Mouse (Mus musculus): ENCODE measurements at regions not wholly inside any gene's neighbourhood (a gene's known extent, or its start where the extent isn't known, plus 50 kb on each side); places are given as distances from the start of the nearest gene placed in this dataset.

DNA sequence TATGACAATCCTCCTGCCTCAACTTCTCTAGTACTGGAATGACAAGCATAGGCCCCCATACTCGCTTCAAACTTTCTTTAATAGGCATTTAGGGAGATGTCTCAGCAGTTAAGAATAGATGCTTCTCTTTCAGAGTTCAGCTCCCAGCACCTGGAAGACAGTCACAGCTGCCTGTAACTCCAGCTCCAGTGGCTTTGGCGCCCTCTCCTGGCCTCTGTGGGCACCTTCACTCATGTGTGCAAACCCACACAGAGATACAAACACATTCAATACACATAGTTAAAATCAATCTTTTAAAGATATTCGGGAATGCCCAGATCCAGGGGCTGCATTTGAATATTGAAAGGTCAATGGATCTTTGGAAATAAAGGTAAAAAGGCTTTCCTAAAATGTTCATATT, 140.2 kb downstream of the Chic2 start:
- Histone ChIP-seq H3K36me3 (ENCODE audit: control insufficient read depth, insufficient read depth, low read length) (no peaks in the 10 kb centered on the region), H3K4me2 (ENCODE audit: low read depth, severe bottlenecking) (no peak overlapping the region), H3K9me3 (ENCODE audit: control insufficient read depth, low read length) (no peaks in the 10 kb centered on the region), H3K27me3 (ENCODE audit: control insufficient read depth, insufficient read depth, low read length) (no peaks in the 10 kb centered on the region), H3K9ac (ENCODE audit: low read length) (no peak overlapping the region), H3K4me1 (ENCODE audit: control insufficient read depth, insufficient read depth, low read length) (peaks cover 4% of the 10 kb centered on the region; the same call in 1 of the 2 replicates), H3K27ac (replicated peaks; ENCODE audit: low read depth, low read length) (no peak overlapping the region), H3K4me3 (ENCODE audit: low read depth, low read length) (no peak overlapping the region)
- WGBS, result 72% methylated on average over 3 of the region's 3 CpGs
- DNase-seq (ENCODE audit: low spot score), result no peak
- no peak for ATAC-seq (ENCODE audit: insufficient number of reproducible peaks, low FRiP score, low TSS enrichment, low read depth)

DNA sequence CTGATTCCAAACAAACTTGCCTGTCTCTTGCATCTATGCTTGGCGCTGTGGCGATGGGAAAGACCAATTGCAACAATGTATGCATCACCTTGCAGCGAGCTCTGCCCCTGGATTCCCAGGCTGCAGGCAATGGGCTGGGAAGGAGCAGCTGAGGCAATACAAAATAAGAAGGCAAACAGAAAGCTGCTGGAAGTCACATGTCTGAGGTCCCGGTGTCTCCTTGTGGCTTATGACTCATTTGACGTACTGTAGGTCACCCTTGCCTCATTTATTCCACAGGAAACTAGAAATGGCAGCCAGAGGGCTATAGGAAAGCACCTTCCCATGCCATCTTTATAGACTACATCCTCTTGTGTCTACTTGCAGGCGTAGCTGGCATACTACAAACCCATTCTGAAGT, 140.9 kb downstream of the Chic2 start:
- no peak overlapping the region for H3K4me3 ChIP-seq (ENCODE audit: low read depth, low read length)
- no peak for ATAC-seq (ENCODE audit: insufficient number of reproducible peaks, low FRiP score, low TSS enrichment, low read depth)
- no peak overlapping the region for H3K27ac ChIP-seq (replicated peaks; ENCODE audit: low read depth, low read length)

GRCm38 (mm10) chr5:74897133-74897532, 147.4 kb downstream of the Chic2 start:
- H3K4me1 ChIP-seq (ENCODE audit: control insufficient read depth, insufficient read depth, low read length), result no peaks in the 10 kb centered on the region
- H3K9me3 ChIP-seq (ENCODE audit: control insufficient read depth, low read length), result no peaks in the 10 kb centered on the region
- H3K27me3 ChIP-seq (ENCODE audit: control insufficient read depth, insufficient read depth, low read length), result no peaks in the 10 kb centered on the region
- H3K27ac ChIP-seq (replicated peaks; ENCODE audit: low read depth, low read length), result no peak overlapping the region
- DNase-seq (ENCODE audit: low spot score), result no peak
- no peak overlapping the region for H3K4me2 ChIP-seq (ENCODE audit: low read depth, severe bottlenecking)
- H3K36me3 ChIP-seq (ENCODE audit: control insufficient read depth, insufficient read depth, low read length), result no peaks in the 10 kb centered on the region
- H3K4me3 ChIP-seq (ENCODE audit: low read depth, low read length), result no peak overlapping the region
- no peak overlapping the region for H3K9ac ChIP-seq (ENCODE audit: low read length)
- ATAC-seq (ENCODE audit: insufficient number of reproducible peaks, low FRiP score, low TSS enrichment, low read depth), result no peak
- 87% methylated on average over 8 of the region's 8 CpGs for WGBS

More for the DNA sequence above, 140.9 kb downstream of the Chic2 start:
- Histone ChIP-seq H3K4me2 (ENCODE audit: low read depth, severe bottlenecking) (no peak overlapping the region), H3K27me3 (ENCODE audit: control insufficient read depth, insufficient read depth, low read length) (no peaks in the 10 kb centered on the region), H3K36me3 (ENCODE audit: control insufficient read depth, insufficient read depth, low read length) (no peaks in the 10 kb centered on the region), H3K9me3 (ENCODE audit: control insufficient read depth, low read length) (no peaks in the 10 kb centered on the region), H3K9ac (ENCODE audit: low read length) (no peak overlapping the region), H3K4me1 (ENCODE audit: control insufficient read depth, insufficient read depth, low read length) (peaks cover 4% of the 10 kb centered on the region; the same call in 1 of the 2 replicates)
- 96% methylated on average over 6 of the region's 6 CpGs for WGBS
- no peak for DNase-seq (ENCODE audit: low spot score)

DNA sequence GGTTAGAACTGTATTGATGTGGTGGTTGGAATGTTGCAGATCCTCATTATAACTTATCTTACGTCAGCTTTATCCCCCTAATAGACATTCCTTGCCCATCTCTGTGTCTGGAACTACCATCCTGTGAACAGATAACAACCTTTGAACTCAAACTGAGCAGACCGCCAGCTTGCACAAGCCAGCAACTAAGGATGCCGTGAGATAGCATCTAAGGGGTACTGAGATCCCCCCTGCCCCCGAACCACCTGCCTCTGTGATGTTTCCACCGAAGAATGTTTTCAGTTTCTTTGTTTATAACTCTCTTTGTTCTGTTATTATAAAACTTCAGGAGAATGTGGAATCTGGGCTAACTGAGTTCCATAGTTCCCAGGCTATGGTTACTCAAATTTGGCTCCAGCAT, 151.3 kb downstream of the Chic2 start:
- 0 out of 2 replicates have a peak, but pooled peaks cover 6% of the 10 kb centered on the region for H3K4me1 ChIP-seq (ENCODE audit: control insufficient read depth, insufficient read depth, low read length)
- DNase-seq (ENCODE audit: low spot score), result no peak
- H3K27ac ChIP-seq (replicated peaks; ENCODE audit: low read depth, low read length), result no peak overlapping the region
- H3K27me3 ChIP-seq (ENCODE audit: control insufficient read depth, insufficient read depth, low read length), result no peaks in the 10 kb centered on the region
- H3K36me3 ChIP-seq (ENCODE audit: control insufficient read depth, insufficient read depth, low read length), result no peaks in the 10 kb centered on the region
- 63% methylated on average over 5 of the region's 5 CpGs for WGBS
- H3K4me3 ChIP-seq (ENCODE audit: low read depth, low read length), result no peak overlapping the region
- no peak overlapping the region for H3K9ac ChIP-seq (ENCODE audit: low read length)
- H3K4me2 ChIP-seq (ENCODE audit: low read depth, severe bottlenecking), result no peak overlapping the region
- no peaks in the 10 kb centered on the region for H3K9me3 ChIP-seq (ENCODE audit: control insufficient read depth, low read length)
- ATAC-seq (ENCODE audit: insufficient number of reproducible peaks, low FRiP score, low TSS enrichment, low read depth), result no peak

GRCm38 (mm10) chr5:74891541-74891940, 153.0 kb downstream of the Chic2 start:
- Histone ChIP-seq H3K4me3 (ENCODE audit: low read depth, low read length) (no peak overlapping the region), H3K4me1 (ENCODE audit: control insufficient read depth, insufficient read depth, low read length) (0 out of 2 replicates have a peak, but pooled peaks cover 6% of the 10 kb centered on the region), H3K9me3 (ENCODE audit: control insufficient read depth, low read length) (no peaks in the 10 kb centered on the region), H3K4me2 (ENCODE audit: low read depth, severe bottlenecking) (no peak overlapping the region), H3K36me3 (ENCODE audit: control insufficient read depth, insufficient read depth, low read length) (no peaks in the 10 kb centered on the region), H3K9ac (ENCODE audit: low read length) (peak overlapping the region; percentile 34; the same call in 1 of the 2 replicates), H3K27me3 (ENCODE audit: control insufficient read depth, insufficient read depth, low read length) (no peaks in the 10 kb centered on the region), H3K27ac (replicated peaks; ENCODE audit: low read depth, low read length) (no peak overlapping the region)
- DNase-seq (ENCODE audit: low spot score) (no peak), ATAC-seq (ENCODE audit: insufficient number of reproducible peaks, low FRiP score, low TSS enrichment, low read depth) (no peak)
- WGBS, result 25% methylated on average over 3 of the region's 3 CpGs

GRCm38 (mm10) chr5:74888934-74889333, 155.6 kb downstream of the Chic2 start:
- Histone ChIP-seq H3K27ac (replicated peaks; ENCODE audit: low read depth, low read length) (no peak overlapping the region), H3K9me3 (ENCODE audit: control insufficient read depth, low read length) (no peaks in the 10 kb centered on the region; the same call in 1 of the 2 replicates), H3K9ac (ENCODE audit: low read length) (no peak overlapping the region), H3K4me3 (ENCODE audit: low read depth, low read length) (no peak overlapping the region), H3K4me1 (ENCODE audit: control insufficient read depth, insufficient read depth, low read length) (0 out of 2 replicates have a peak, but pooled peaks cover 6% of the 10 kb centered on the region), H3K4me2 (ENCODE audit: low read depth, severe bottlenecking) (no peak overlapping the region), H3K36me3 (ENCODE audit: control insufficient read depth, insufficient read depth, low read length) (no peaks in the 10 kb centered on the region), H3K27me3 (ENCODE audit: control insufficient read depth, insufficient read depth, low read length) (no peaks in the 10 kb centered on the region)
- 31% methylated on average over 8 of the region's 8 CpGs for WGBS
- peak; percentile 52 for DNase-seq (ENCODE audit: low spot score)
- ATAC-seq (ENCODE audit: insufficient number of reproducible peaks, low FRiP score, low TSS enrichment, low read depth), result no peak

DNA sequence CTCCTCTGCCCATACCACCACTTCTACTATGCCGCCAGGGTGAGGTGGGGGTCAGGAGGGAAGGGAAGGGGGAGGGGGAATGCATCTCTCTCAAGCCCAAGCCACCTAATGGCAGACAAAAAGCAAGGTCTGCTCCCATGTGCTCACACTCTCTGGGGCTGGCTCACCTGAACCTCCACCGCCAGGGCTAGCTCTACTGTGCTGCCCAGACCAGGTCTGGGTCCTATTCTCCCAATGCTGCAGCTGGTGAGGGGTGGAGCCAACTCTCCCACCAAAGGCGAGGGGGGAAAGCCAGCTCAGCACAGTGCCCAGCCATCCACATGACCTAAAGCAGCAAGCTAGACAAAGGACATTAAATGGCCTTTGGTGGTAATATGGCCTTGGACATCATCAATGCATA, 158.6 kb downstream of the Chic2 start:
- Histone ChIP-seq H3K4me1 (ENCODE audit: control insufficient read depth, insufficient read depth, low read length) (0 out of 2 replicates have a peak, but pooled peaks cover 2% of the 10 kb centered on the region), H3K9me3 (ENCODE audit: control insufficient read depth, low read length) (no peaks in the 10 kb centered on the region; the same call in 1 of the 2 replicates), H3K27me3 (ENCODE audit: control insufficient read depth, insufficient read depth, low read length) (no peaks in the 10 kb centered on the region), H3K4me3 (ENCODE audit: low read depth, low read length) (no peak overlapping the region), H3K36me3 (ENCODE audit: control insufficient read depth, insufficient read depth, low read length) (no peaks in the 10 kb centered on the region), H3K9ac (ENCODE audit: low read length) (no peak overlapping the region), H3K27ac (replicated peaks; ENCODE audit: low read depth, low read length) (no peak overlapping the region), H3K4me2 (ENCODE audit: low read depth, severe bottlenecking) (no peak overlapping the region)
- ATAC-seq (ENCODE audit: insufficient number of reproducible peaks, low FRiP score, low TSS enrichment, low read depth) (no peak), DNase-seq (ENCODE audit: low spot score) (no peak)
- WGBS, result 78% methylated on average over 3 of the region's 3 CpGs

- no peak overlapping the region for H3K27ac ChIP-seq (replicated peaks; ENCODE audit: low read depth, low read length)
- 52% methylated on average over 12 of the region's 12 CpGs for WGBS
- H3K9me3 ChIP-seq (ENCODE audit: control insufficient read depth, low read length), result no peaks in the 10 kb centered on the region; the same call in 1 of the 2 replicates
- no peak for ATAC-seq (ENCODE audit: insufficient number of reproducible peaks, low FRiP score, low TSS enrichment, low read depth)
- no peaks in the 10 kb centered on the region for H3K36me3 ChIP-seq (ENCODE audit: control insufficient read depth, insufficient read depth, low read length)
- no peak for DNase-seq (ENCODE audit: low spot score)
- H3K4me3 ChIP-seq (ENCODE audit: low read depth, low read length), result no peak overlapping the region
- H3K27me3 ChIP-seq (ENCODE audit: control insufficient read depth, insufficient read depth, low read length), result no peaks in the 10 kb centered on the region; the same call in 1 of the 2 replicates
- no peak overlapping the region for H3K4me2 ChIP-seq (ENCODE audit: low read depth, severe bottlenecking)
- no peak overlapping the region for H3K9ac ChIP-seq (ENCODE audit: low read length)
- no peaks in the 10 kb centered on the region for H3K4me1 ChIP-seq (ENCODE audit: control insufficient read depth, insufficient read depth, low read length)
These were observed 162.0 kb downstream of the Chic2 start for GRCm38 (mm10) chr5:74882563-74882962.

DNA sequence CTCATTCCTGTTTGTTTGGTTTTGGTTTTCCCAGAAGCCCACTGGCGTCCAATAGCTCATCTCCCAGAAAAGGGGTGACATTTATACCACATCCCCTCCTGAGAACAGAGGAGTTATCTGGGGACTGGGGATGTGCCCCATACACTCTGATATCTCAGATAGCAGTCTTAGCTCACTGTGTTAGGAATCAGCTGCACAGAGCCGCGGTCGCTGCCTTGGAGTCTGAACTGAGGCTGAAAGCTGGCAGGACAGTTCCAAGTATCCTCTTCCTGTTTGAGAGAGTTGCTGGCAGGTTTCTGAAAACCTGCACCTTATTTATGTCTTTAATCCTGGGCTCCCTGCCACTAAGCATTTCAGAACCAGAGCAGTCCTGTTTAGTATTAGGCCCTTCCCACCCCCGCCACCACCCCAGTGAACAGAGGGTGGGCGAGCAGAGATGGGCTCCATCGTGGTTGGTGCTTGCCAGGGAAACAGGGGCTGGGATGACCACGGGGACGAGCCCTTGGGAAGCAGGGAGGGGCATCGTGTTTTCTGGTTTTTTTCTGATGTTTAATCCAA, 163.8 kb downstream of the Chic2 start:
- DNase-seq (ENCODE audit: low spot score) (no peak), ATAC-seq (ENCODE audit: insufficient number of reproducible peaks, low FRiP score, low TSS enrichment, low read depth) (no peak)
- H3K36me3 ChIP-seq (ENCODE audit: control insufficient read depth, insufficient read depth, low read length), result no peaks in the 10 kb centered on the region
- no peak overlapping the region for H3K4me3 ChIP-seq (ENCODE audit: low read depth, low read length)
- WGBS, result 60% methylated on average over 10 of the region's 10 CpGs
- H3K4me1 ChIP-seq (ENCODE audit: control insufficient read depth, insufficient read depth, low read length), result no peaks in the 10 kb centered on the region
- no peaks in the 10 kb centered on the region; the same call in 1 of the 2 replicates for H3K27me3 ChIP-seq (ENCODE audit: control insufficient read depth, insufficient read depth, low read length)
- H3K9me3 ChIP-seq (ENCODE audit: control insufficient read depth, low read length), result no peaks in the 10 kb centered on the region; the same call in 1 of the 2 replicates
- H3K27ac ChIP-seq (replicated peaks; ENCODE audit: low read depth, low read length), result no peak overlapping the region
- no peak overlapping the region for H3K9ac ChIP-seq (ENCODE audit: low read length)
- H3K4me2 ChIP-seq (ENCODE audit: low read depth, severe bottlenecking), result no peak overlapping the region

Data from limb, embryonic 11.5 days (tissue).